Comparison of ENCODE assay signal across 8 mouse cellular contexts in genomic region chr15:78403896-78404295, GRCm38 (mm10). TPM values are rescaled to one million over a fixed set of nuclear protein-coding genes. Genes with fewer than 3 reads are reported as not detected.
DNase-seq lines count a peak whose midpoint lies in the region; ATAC-seq and TF ChIP-seq lines count a peak whose summit lies in the region.

No protein-coding gene starts in this region.

- peaks cover 22% of the 10 kb centered on the region for H3K4me1 ChIP-seq in heart, embryonic 11.5 days (ENCODE audit: control insufficient read depth, insufficient read depth, low read length)
- peaks cover 52% of the 10 kb centered on the region for H3K4me1 ChIP-seq in kidney, embryonic 15.5 days

- WGBS in heart, embryonic 11.5 days (ENCODE audit: insufficient replicate concordance), result 52% methylated on average over 1 of the region's 1 CpGs
- WGBS in kidney, embryonic 15.5 days, result 59% methylated on average over 1 of the region's 1 CpGs

- peak overlapping the region; percentile 0; the same call in 1 of the 2 replicates for H3K4me2 ChIP-seq in heart, embryonic 11.5 days
- H3K4me2 ChIP-seq in kidney, embryonic 15.5 days, result peak overlapping the region; percentile 86

- no peak overlapping the region for H3K4me3 ChIP-seq in left cerebral cortex, adult 2 months
- no peak overlapping the region for H3K4me3 ChIP-seq in heart, embryonic 11.5 days (ENCODE audit: low read depth, low read length)
- no peak overlapping the region for H3K4me3 ChIP-seq in kidney, embryonic 15.5 days (replicated peaks)

- ATAC-seq in heart, embryonic 11.5 days (replicated peaks; ENCODE audit: insufficient number of reproducible peaks, low FRiP score, low TSS enrichment), result no peak
- ATAC-seq in kidney, embryonic 15.5 days (replicated peaks; ENCODE audit: low FRiP score), result no peak

- H3K27me3 ChIP-seq in heart, embryonic 11.5 days (ENCODE audit: control insufficient read depth, insufficient read depth, low read length), result peaks cover 5% of the 10 kb centered on the region
- H3K27me3 ChIP-seq in kidney, embryonic 15.5 days, result peaks cover 12% of the 10 kb centered on the region

- TF ChIP-seq CTCF in left cerebral cortex, adult 2 months (IDR thresholded peaks at IDR 0.05), result no peak

- H3K36me3 ChIP-seq in heart, embryonic 11.5 days (ENCODE audit: control insufficient read depth, insufficient read depth, low read length), result no peaks in the 10 kb centered on the region
- H3K36me3 ChIP-seq in kidney, embryonic 15.5 days, result no peaks in the 10 kb centered on the region

- no peak overlapping the region for H3K9ac ChIP-seq in heart, embryonic 11.5 days (ENCODE audit: low read depth, low read length)
- 0 out of 2 replicates have a peak overlapping the region, but pooled peaks have one; percentile 5 for H3K9ac ChIP-seq in kidney, embryonic 15.5 days

- DNase-seq in left cerebral cortex, adult 2 months (ENCODE audit: extremely low spot score in 1 of 2, low spot score in 2 of 2), result no peak
- DNase-seq in left cerebral cortex, adult 18-20 months (ENCODE audit: low spot score in 2 of 2), result no peak
- DNase-seq in adrenal gland, postnatal 10 days, result peak; percentile 91
- DNase-seq in lung, postnatal 4 days, result peak; percentile 59 to 81
- DNase-seq in thymus, postnatal 10 days (ENCODE audit: low spot score in 2 of 2), result no peak
- DNase-seq in thymus, postnatal 25 days, result no peak

- intact Hi-C loops in left cerebral cortex, adult 2 months (cut with DNase I), result no loop called here

- H3K27ac ChIP-seq in left cerebral cortex, adult 2 months, result 0 out of 2 replicates have a peak overlapping the region, but pooled peaks have one; percentile 57
- H3K27ac ChIP-seq in heart, embryonic 11.5 days (ENCODE audit: low read depth, low read length), result peak overlapping the region; percentile 24; the same call in 1 of the 2 replicates
- peak overlapping the region; percentile 82 for H3K27ac ChIP-seq in kidney, embryonic 15.5 days

- H3K9me3 ChIP-seq in heart, embryonic 11.5 days (replicated peaks; ENCODE audit: control insufficient read depth, low read length), result no peaks in the 10 kb centered on the region
- H3K9me3 ChIP-seq in kidney, embryonic 15.5 days (replicated peaks), result no peaks in the 10 kb centered on the region

RNA-seq across cellular contexts. Expression of gene Tst, which starts 1.8 kb away (rescaled TPM):
- 10 to 100 TPM; 29.0 to 30.1 TPM for total RNA-seq in left cerebral cortex, adult 2 months (2021)
- total RNA-seq in left cerebral cortex, adult 18-20 months (2021), result 10 to 100 TPM; 31.6 to 33.8 TPM
- 100 to 1,000 TPM; 179 to 204 TPM for total RNA-seq in adrenal gland, postnatal 10 days (2021)
- polyA plus RNA-seq in heart, embryonic 11.5 days (2014; fragmentation: Nextera tagmentation; extraction: Ambion mirVana), result 9.6 and 13.5 TPM in 2 replicates
- polyA plus RNA-seq in kidney, embryonic 15.5 days (2015; fragmentation: Nextera tagmentation; extraction: Ambion mirVana), result 44.3 and 52.1 TPM in 2 replicates

RNA-seq across cellular contexts. Expression of gene Mpst, which starts 2.3 kb away (rescaled TPM):
- 10 to 100 TPM; 31.7 to 31.8 TPM for total RNA-seq in left cerebral cortex, adult 2 months (2021)
- 10 to 100 TPM; 28.4 to 33.0 TPM for total RNA-seq in left cerebral cortex, adult 18-20 months (2021)
- total RNA-seq in adrenal gland, postnatal 10 days (2021), result 10 to 100 TPM; 49.1 to 52.0 TPM
- 1.1 and 1.6 TPM in 2 replicates for polyA plus RNA-seq in heart, embryonic 11.5 days (2014; fragmentation: Nextera tagmentation; extraction: Ambion mirVana)
- polyA plus RNA-seq in kidney, embryonic 15.5 days (2015; fragmentation: Nextera tagmentation; extraction: Ambion mirVana), result 3.3 and 4.1 TPM in 2 replicates

RNA-seq across cellular contexts. Expression of gene Tex33, which starts 8.2 kb away (rescaled TPM):
- total RNA-seq in left cerebral cortex, adult 2 months (2021), result not detected
- not detected for total RNA-seq in left cerebral cortex, adult 18-20 months (2021)
- total RNA-seq in adrenal gland, postnatal 10 days (2021), result not detected
- polyA plus RNA-seq in heart, embryonic 11.5 days (2014; fragmentation: Nextera tagmentation; extraction: Ambion mirVana), result not detected in 2 replicates
- polyA plus RNA-seq in kidney, embryonic 15.5 days (2015; fragmentation: Nextera tagmentation; extraction: Ambion mirVana), result not detected in 2 replicates

RNA-seq across cellular contexts. Expression of gene Kctd17, which starts 24.5 kb away (rescaled TPM):
- total RNA-seq in left cerebral cortex, adult 2 months (2021), result 100 to 1,000 TPM; 334 to 335 TPM
- 100 to 1,000 TPM; 313 to 338 TPM for total RNA-seq in left cerebral cortex, adult 18-20 months (2021)
- 10 to 100 TPM; 85.2 to 94.8 TPM for total RNA-seq in adrenal gland, postnatal 10 days (2021)
- polyA plus RNA-seq in heart, embryonic 11.5 days (2014; fragmentation: Nextera tagmentation; extraction: Ambion mirVana), result 16.8 and 21.3 TPM in 2 replicates
- 40.0 and 45.8 TPM in 2 replicates for polyA plus RNA-seq in kidney, embryonic 15.5 days (2015; fragmentation: Nextera tagmentation; extraction: Ambion mirVana)

Comparison
In these comparisons a context has a peak if more than half of its experiments do, and no peak if none do; other contexts are left out.
1. DNase-seq: peak in adrenal gland, postnatal 10 days (single experiment) and lung, postnatal 4 days (2 of 2); none in left cerebral cortex, adult 2 months (0 of 2), left cerebral cortex, adult 18-20 months (0 of 2), thymus, postnatal 10 days (0 of 2) and thymus, postnatal 25 days (single experiment).
2. H3K27ac ChIP-seq: peak in every context shown above with its lines; median percentile 82 in kidney, embryonic 15.5 days; 57 in left cerebral cortex, adult 2 months; 24 in heart, embryonic 11.5 days.
3. RNA of gene Tst, which starts 1.8 kb away (total RNA-seq): 179 to 204 TPM in adrenal gland, postnatal 10 days; 31.6 to 33.8 TPM in left cerebral cortex, adult 18-20 months and 29.0 to 30.1 TPM in left cerebral cortex, adult 2 months; every median in the first group is over 4 times any median in the second.